Mouse (Mus musculus) mesoderm, embryonic 11.5 days (tissue): ENCODE data around the gene Golph3.

Experiments
- DNase-seq: peaks from one replicate; pipeline ENCODE4 v3.0.0-alpha.2; 2012; ENCODE audit warnings: low read depth, low spot score

Gene Golph3

DNA sequence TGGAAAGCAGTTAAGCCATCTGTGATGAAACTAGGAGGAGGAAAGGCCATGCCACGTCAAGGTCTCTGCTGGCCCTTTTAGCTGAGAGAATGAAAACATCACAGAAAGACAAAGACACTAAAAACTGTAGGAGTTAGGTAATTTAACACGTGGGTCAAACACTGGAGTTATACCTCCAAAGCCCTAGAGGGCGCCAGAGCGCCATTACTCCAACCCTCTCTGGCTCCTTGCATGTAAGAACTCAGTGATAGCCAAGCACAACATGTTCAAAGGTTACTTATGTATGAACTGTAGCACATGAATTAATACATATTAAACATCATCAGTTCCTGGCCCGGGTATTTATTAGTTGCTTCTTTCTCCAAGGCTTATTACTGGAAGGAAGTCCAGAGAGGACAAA lies 59.3 kb downstream of the Golph3 start:
- peak; percentile 63 for DNase-seq

DNA sequence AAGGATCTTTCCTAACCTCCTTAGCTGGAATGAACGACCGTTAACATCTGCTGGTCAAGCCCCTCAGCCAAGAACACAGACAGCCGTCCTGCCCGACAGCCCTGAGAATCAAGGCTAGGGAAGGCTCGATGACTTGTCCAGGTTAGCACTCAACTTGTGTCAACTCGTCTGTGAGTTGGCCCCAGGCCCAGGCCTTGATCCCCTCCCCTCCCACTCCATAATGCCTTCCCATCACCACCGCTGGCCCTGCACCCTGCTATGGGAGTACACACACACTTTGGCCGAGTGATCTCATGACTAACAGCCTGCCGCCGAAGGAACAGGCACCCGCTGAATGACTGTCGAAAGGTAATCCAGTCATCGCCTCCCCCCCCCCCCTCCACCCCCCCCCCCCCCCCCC lies 63.4 kb downstream of the Golph3 start:
- no peak for DNase-seq

DNA sequence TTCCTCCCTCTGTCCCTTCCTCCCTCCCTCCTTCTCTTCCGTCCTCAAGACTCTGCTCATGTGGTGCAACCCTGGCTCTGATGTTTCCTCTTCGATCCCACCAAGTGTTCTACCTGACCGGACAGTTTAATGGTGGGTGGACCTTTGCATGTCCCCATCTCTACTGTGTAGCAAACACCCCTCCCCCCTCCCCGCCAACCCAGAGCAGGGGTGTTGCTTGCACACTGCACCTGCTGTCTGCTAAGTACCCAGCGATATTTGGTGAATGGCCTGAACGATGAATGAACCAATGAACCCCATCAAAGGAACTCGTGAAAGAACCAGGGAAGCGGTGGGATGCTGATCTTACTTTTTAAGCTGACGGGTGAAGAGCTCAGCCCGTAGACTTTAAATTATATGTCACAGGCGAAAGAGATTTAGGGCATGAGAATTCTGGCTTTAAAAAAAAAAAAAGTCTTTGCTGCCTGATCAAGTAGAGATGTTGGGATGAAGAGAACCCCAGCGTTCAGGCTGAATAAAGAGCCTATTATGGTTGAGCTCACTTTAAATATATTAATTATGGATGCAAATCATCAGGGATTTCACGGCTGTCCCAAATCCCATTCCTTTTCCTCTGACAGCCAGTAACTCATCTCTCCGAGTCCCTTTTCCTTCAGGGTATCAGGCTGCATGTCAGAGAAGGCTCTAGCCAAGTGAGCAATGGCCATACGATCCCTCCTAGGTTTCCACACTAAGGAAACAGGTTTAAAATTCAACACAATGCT lies 67.7 kb downstream of the Golph3 start:
- no peak for DNase-seq

DNA sequence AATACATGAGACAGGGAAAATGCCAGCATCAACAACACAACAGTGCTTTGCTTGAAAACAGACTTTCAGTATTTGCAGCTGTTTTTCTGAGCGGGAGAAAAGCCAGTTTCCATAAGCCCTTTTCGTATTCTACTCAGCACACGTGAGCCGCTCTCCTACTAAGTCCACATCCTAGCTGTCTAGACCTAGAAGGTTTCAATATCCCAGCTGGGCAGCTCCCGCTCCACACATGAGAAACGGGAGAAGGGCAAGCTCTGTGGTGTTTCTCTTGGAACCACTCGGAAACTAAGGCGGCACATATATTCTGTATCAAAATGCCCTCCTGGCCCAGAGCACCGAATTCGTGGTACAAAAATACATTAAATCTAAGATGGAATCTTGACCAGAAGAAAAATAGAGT lies 73.5 kb downstream of the Golph3 start:
- DNase-seq, result no peak

DNA sequence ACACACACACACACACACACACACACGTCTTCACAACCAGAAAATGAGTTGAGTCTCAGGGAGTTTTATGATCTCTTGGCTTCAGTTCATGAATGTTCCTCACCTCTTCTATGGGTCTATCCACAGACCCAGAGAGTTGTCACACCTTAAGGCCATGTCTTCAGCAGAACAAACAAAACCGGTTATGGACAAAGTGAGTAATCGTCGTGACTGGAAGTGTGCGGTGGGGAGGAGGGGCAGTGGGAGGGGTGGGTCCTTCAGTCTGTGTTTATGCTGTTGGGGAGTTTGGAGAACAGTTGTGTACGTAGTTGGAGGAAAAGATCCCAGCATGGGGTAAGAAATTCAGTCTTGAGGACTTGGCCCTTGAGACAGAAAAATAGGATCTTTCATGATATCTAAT lies 75.8 kb downstream of the Golph3 start:
- no peak for DNase-seq
